Comparison of ENCODE assay signal across 9 mouse cellular contexts in the genomic region with DNA sequence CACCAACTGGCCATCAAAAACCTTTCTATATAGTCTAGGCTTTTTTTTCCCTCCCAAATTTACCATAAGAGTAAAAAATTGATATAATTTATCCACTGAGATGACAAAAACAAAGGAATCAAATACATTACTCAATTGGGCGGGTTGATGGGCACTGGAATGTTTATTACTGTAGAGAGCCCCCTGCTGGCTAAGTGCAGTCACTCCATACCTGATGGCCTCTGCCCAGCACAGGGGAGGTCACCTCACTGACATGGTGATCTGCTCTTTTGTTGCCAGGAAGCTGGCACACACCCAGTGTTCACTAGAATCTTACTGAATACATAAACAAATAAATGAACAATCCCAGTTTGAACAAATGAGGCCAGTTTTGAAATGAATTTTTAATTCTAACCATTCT. TPM values are rescaled to one million over a fixed set of nuclear protein-coding genes. Genes with fewer than 3 reads are reported as not detected.
DNase-seq lines count a peak whose midpoint lies in the region; ATAC-seq and TF ChIP-seq lines count a peak whose summit lies in the region.
"Had no signal": no experiment of that assay in that cellular context is flagged by ENCODE, and none has a peak within 500 bp of the region (broad histone marks: within the 10 kb centered on the region; RNA-seq: fewer than 3 reads in every experiment).

No protein-coding gene starts in this region.

- no peak for TF ChIP-seq POLR2A in CH12.LX (IDR thresholded peaks at IDR 0.05; ENCODE audit: low read depth, low read length)
- TF ChIP-seq POLR2A in brain, embryonic 14.5 days (IDR thresholded peaks at IDR 0.05; ENCODE audit: borderline replicate concordance, extremely low read depth, insufficient read depth, insufficient read length, poor library complexity, severe bottlenecking): no peak

- peak; percentile 22 for DNase-seq in hindbrain, embryonic 10.5 days (ENCODE audit: low spot score)
- DNase-seq in CH12.LX (ENCODE audit: extremely low read depth): peak; percentile 49
- peak; percentile 27 for DNase-seq in brain, embryonic 14.5 days (ENCODE audit: low read depth)
- DNase-seq in heart, postnatal 10 days: peak; percentile 34 to 63
- DNase-seq in liver, postnatal 0 days: peak; percentile 56
- peak; percentile 66 for DNase-seq in splenic B cell, adult 2 months (ENCODE audit: low read depth, low spot score)
- no peak for DNase-seq in right cerebral cortex, adult 2 months (ENCODE audit: low spot score in 2 of 2)

- TF ChIP-seq CTCF in CH12.LX (conservative IDR thresholded peaks at IDR 0.05 in 1 of 2, IDR thresholded peaks at IDR 0.05 in 1 of 2; ENCODE audit: low read depth in 2 of 2, low read length in 2 of 2): peak; percentile 71 to 79
- TF ChIP-seq CTCF in brain, embryonic 14.5 days (IDR thresholded peaks at IDR 0.05; ENCODE audit: borderline replicate concordance, extremely low read depth, insufficient read depth, insufficient read length): peak; percentile 60; the same call in 1 of the 2 replicates
- peak; percentile 76 for TF ChIP-seq CTCF in liver, postnatal 0 days (IDR thresholded peaks at IDR 0.05; ENCODE audit: low read depth)

- no peak overlapping the region for H3K9ac ChIP-seq in hindbrain, embryonic 12.5 days
- H3K9ac ChIP-seq in CH12.LX (ENCODE audit: insufficient read depth, low read depth): no peak overlapping the region
- H3K9ac ChIP-seq in liver, postnatal 0 days (replicated peaks): no peak overlapping the region

- H3K4me2 ChIP-seq in hindbrain, embryonic 12.5 days (replicated peaks): no peak overlapping the region
- H3K4me2 ChIP-seq in CH12.LX (ENCODE audit: insufficient read depth, low read depth, poor library complexity, severe bottlenecking): no peak overlapping the region
- H3K4me2 ChIP-seq in liver, postnatal 0 days (ENCODE audit: low read depth, low read length): no peak overlapping the region

- H3K36me3 ChIP-seq in hindbrain, embryonic 10.5 days: 0 out of 2 replicates have a peak, but pooled peaks cover 8% of the 10 kb centered on the region
- H3K36me3 ChIP-seq in hindbrain, embryonic 12.5 days: no peaks in the 10 kb centered on the region
- peaks cover 29 to 85% of the 10 kb centered on the region in 2 experiments for H3K36me3 ChIP-seq in CH12.LX (replicated peaks in 1 of 2; ENCODE audit: control insufficient read depth in 1 of 2, insufficient read depth in 1 of 2, low read length in 1 of 2)
- H3K36me3 ChIP-seq in liver, postnatal 0 days (replicated peaks; ENCODE audit: insufficient read depth, low read length): peaks cover 7% of the 10 kb centered on the region
- H3K36me3 ChIP-seq in splenic B cell, adult 2 months (ENCODE audit: control insufficient read depth, insufficient read depth, low read length, poor library complexity, severe bottlenecking): peaks cover 4% of the 10 kb centered on the region

- WGBS in hindbrain, embryonic 10.5 days: 28% methylated on average over 1 of the region's 1 CpGs
- WGBS in hindbrain, embryonic 12.5 days: 45% methylated on average over 1 of the region's 1 CpGs
- 15% methylated on average over 1 of the region's 1 CpGs for WGBS in liver, postnatal 0 days (ENCODE audit: insufficient replicate concordance)

- H3K4me1 ChIP-seq in hindbrain, embryonic 10.5 days (replicated peaks): peaks cover 6% of the 10 kb centered on the region; the same call in 1 of the 2 replicates
- peaks cover 5% of the 10 kb centered on the region; the same call in 1 of the 2 replicates for H3K4me1 ChIP-seq in hindbrain, embryonic 12.5 days
- peaks cover 10 to 28% of the 10 kb centered on the region in 2 experiments for H3K4me1 ChIP-seq in CH12.LX (ENCODE audit: control insufficient read depth in 1 of 2, insufficient read depth in 2 of 2)
- no peaks in the 10 kb centered on the region for H3K4me1 ChIP-seq in liver, postnatal 0 days (ENCODE audit: insufficient read depth)

- dilution Hi-C loops in CH12.LX (cut with MboI; ENCODE audit: extremely low pct_ligation_motif_present, extremely low pct_unique_long_range_greater_than_20kb, low sequenced_read_pairs): no loop called here

- H3K4me3 ChIP-seq in hindbrain, embryonic 10.5 days: no peak overlapping the region
- H3K4me3 ChIP-seq in hindbrain, embryonic 12.5 days: no peak overlapping the region
- no peak overlapping the region for H3K4me3 ChIP-seq in CH12.LX (replicated peaks in 1 of 3; ENCODE audit: low read depth in 2 of 3, low read length in 2 of 3, poor library complexity in 1 of 3)
- no peak overlapping the region for H3K4me3 ChIP-seq in liver, postnatal 0 days (ENCODE audit: low read depth, low read length)

- no peak for ATAC-seq in hindbrain, embryonic 12.5 days (ENCODE audit: low FRiP score)
- peak; percentile 71 for ATAC-seq in liver, postnatal 0 days

- in situ Hi-C loops in CH12.LX (cut with MboI; ENCODE audit: low pct_ligation_motif_present, low pct_unique_long_range_greater_than_20kb, low sequenced_read_pairs): no loop called here

- no peak for TF ChIP-seq EP300 in CH12.LX (IDR thresholded peaks at IDR 0.05; ENCODE audit: low read length)
- no peak for TF ChIP-seq EP300 in liver, postnatal 0 days (IDR thresholded peaks at IDR 0.05; ENCODE audit: low read depth)

- H3K27ac ChIP-seq in hindbrain, embryonic 10.5 days: no peak overlapping the region
- H3K27ac ChIP-seq in hindbrain, embryonic 12.5 days: no peak overlapping the region
- H3K27ac ChIP-seq in CH12.LX (ENCODE audit: insufficient read depth, low read depth): no peak overlapping the region
- no peak overlapping the region for H3K27ac ChIP-seq in liver, postnatal 0 days (ENCODE audit: low read depth)
- H3K27ac ChIP-seq: macrophage had no signal

- H3K27me3 ChIP-seq in hindbrain, embryonic 10.5 days (ENCODE audit: insufficient read depth, poor library complexity, severe bottlenecking): no peaks in the 10 kb centered on the region
- H3K27me3 ChIP-seq in hindbrain, embryonic 12.5 days: no peaks in the 10 kb centered on the region; the same call in 1 of the 2 replicates
- no peaks in the 10 kb centered on the region for H3K27me3 ChIP-seq in CH12.LX (replicated peaks)
- no peaks in the 10 kb centered on the region for H3K27me3 ChIP-seq in liver, postnatal 0 days (ENCODE audit: insufficient read depth, low read length)
- H3K27me3 ChIP-seq in splenic B cell, adult 2 months (ENCODE audit: control insufficient read depth, insufficient read depth, low read length, poor library complexity, severe bottlenecking): no peaks in the 10 kb centered on the region

- no peaks in the 10 kb centered on the region for H3K9me3 ChIP-seq in hindbrain, embryonic 10.5 days
- H3K9me3 ChIP-seq in hindbrain, embryonic 12.5 days (replicated peaks): no peaks in the 10 kb centered on the region
- H3K9me3 ChIP-seq in CH12.LX (replicated peaks; ENCODE audit: low read length): no peaks in the 10 kb centered on the region
- H3K9me3 ChIP-seq in liver, postnatal 0 days (ENCODE audit: low read length): no peaks in the 10 kb centered on the region

- no peaks in the 10 kb centered on the region for H3K79me2 ChIP-seq in CH12.LX (replicated peaks; ENCODE audit: control insufficient read depth, extremely low read depth, insufficient read depth, poor library complexity, severe bottlenecking)

- intact Hi-C loops in heart, postnatal 10 days (cut with DNase I): no loop called here

- TF ChIP-seq RAD21 in CH12.LX (IDR thresholded peaks at IDR 0.05; ENCODE audit: low read depth, low read length): peak; percentile 68

TF ChIP-seq in CH12.LX, 34 proteins besides CTCF, POLR2A, EP300 and RAD21:
- TF ChIP-seq POLR2AphosphoS2 (IDR thresholded peaks at IDR 0.05; ENCODE audit: low read depth, low read length) (no peak), ZC3H11A (IDR thresholded peaks at IDR 0.05; ENCODE audit: low read depth, low read length) (no peak), IRF4 (IDR thresholded peaks at IDR 0.05; ENCODE audit: low read depth, low read length) (no peak), TBP (conservative IDR thresholded peaks at IDR 0.05; ENCODE audit: low read depth, low read length) (no peak), SMC3 (IDR thresholded peaks at IDR 0.05; ENCODE audit: low read depth, low read length) (peak; percentile 64)

RNA-seq across cellular contexts. Expression of gene Gpr155, which starts 40.9 kb away (rescaled TPM):
- 1.7 and 3.1 TPM in 2 replicates for polyA plus RNA-seq in hindbrain, embryonic 10.5 days (2016; fragmentation: Nextera tagmentation; extraction: Ambion mirVana)
- 9.2 and 10.0 TPM in 2 replicates for polyA plus RNA-seq in hindbrain, embryonic 12.5 days (2016; fragmentation: Nextera tagmentation; extraction: Ambion mirVana)
- 3.2 and 4.4 TPM in 2 replicates for total RNA-seq in CH12.LX (2012; rRNA removed)
- total RNA-seq in CH12.LX (2014; rRNA removed): 3.0 and 4.4 TPM in 2 replicates
- 4.0 and 5.7 TPM in 2 replicates for polyA plus RNA-seq in CH12.LX (2012; ENCODE audit: insufficient read length, low read depth)
- polyA plus RNA-seq in brain, embryonic 14.5 days (2012; rRNA removed): 7.7 and 8.8 TPM in 2 replicates
- total RNA-seq in heart, postnatal 10 days (2021): 10 to 100 TPM in 1 of 2 experiments, 1 to 10 TPM in 1; 8.4 to 10.1 TPM
- 3.4 TPM in 2 replicates for polyA plus RNA-seq in liver, postnatal 0 days (2015; fragmentation: Nextera tagmentation; extraction: Ambion mirVana)

Comparison
In these comparisons a context has a peak if more than half of its experiments do, and no peak if none do; other contexts are left out.
1. DNase-seq: peak in hindbrain, embryonic 10.5 days (single experiment), CH12.LX (single experiment), brain, embryonic 14.5 days (single experiment), heart, postnatal 10 days (2 of 2), liver, postnatal 0 days (single experiment) and splenic B cell, adult 2 months (single experiment); none in right cerebral cortex, adult 2 months (0 of 2).
2. Peak in every context shown above with its lines, with median percentiles within 50 percentile points of each other: CTCF ChIP-seq.